ENCODE assay signal across 9 mouse cellular contexts in genomic region chr6:29143608-29144007, GRCm38 (mm10). TPM values are rescaled to one million over a fixed set of nuclear protein-coding genes. Genes with fewer than 3 reads are reported as not detected.
DNase-seq lines count a peak whose midpoint lies in the region; ATAC-seq and TF ChIP-seq lines count a peak whose summit lies in the region.
"Had no signal": no experiment of that assay in that cellular context is flagged by ENCODE, and none has a peak within 500 bp of the region (broad histone marks: within the 10 kb centered on the region; RNA-seq: fewer than 3 reads in every experiment).

No protein-coding gene starts in this region.

- TF ChIP-seq EP300 in liver, postnatal 0 days (IDR thresholded peaks at IDR 0.05; ENCODE audit: low read depth), result no peak

- H3K27ac ChIP-seq in hindbrain, embryonic 15.5 days (replicated peaks), result no peak overlapping the region
- no peak overlapping the region for H3K27ac ChIP-seq in liver, postnatal 0 days (ENCODE audit: low read depth)

- peak; percentile 11 to 28 for DNase-seq in urinary bladder, adult 18-20 months (ENCODE audit: low spot score in 2 of 2)
- DNase-seq in urinary bladder, adult 2 months (ENCODE audit: low spot score), result no peak
- DNase-seq in adrenal gland, postnatal 10 days, result peak; percentile 82
- peak; percentile 67 for DNase-seq in embryo, embryonic 11 days
- peak; percentile 65 for DNase-seq in liver, postnatal 0 days
- peak; percentile 65 to 84 for DNase-seq in right cerebral cortex, adult 2 months (ENCODE audit: low spot score in 2 of 2)

- peak; percentile 81 for TF ChIP-seq CTCF in liver, postnatal 0 days (IDR thresholded peaks at IDR 0.05; ENCODE audit: low read depth)

- no peaks in the 10 kb centered on the region for H3K4me1 ChIP-seq in hindbrain, embryonic 15.5 days (replicated peaks)
- 0 out of 2 replicates have a peak, but pooled peaks cover 2% of the 10 kb centered on the region for H3K4me1 ChIP-seq in liver, postnatal 0 days (ENCODE audit: insufficient read depth)

- no peak overlapping the region for H3K4me3 ChIP-seq in hindbrain, embryonic 15.5 days
- H3K4me3 ChIP-seq in liver, postnatal 0 days (ENCODE audit: low read depth, low read length), result no peak overlapping the region
- H3K4me3 ChIP-seq: heart, embryonic 13.5 days had no signal

- no peak overlapping the region for H3K4me2 ChIP-seq in hindbrain, embryonic 15.5 days
- no peak overlapping the region for H3K4me2 ChIP-seq in liver, postnatal 0 days (ENCODE audit: low read depth, low read length)
- H3K4me2 ChIP-seq: heart, embryonic 13.5 days had no signal

- H3K9me3 ChIP-seq in hindbrain, embryonic 15.5 days, result no peaks in the 10 kb centered on the region
- no peaks in the 10 kb centered on the region for H3K9me3 ChIP-seq in liver, postnatal 0 days (ENCODE audit: low read length)
- H3K9me3 ChIP-seq: heart, embryonic 13.5 days had no signal

- no peaks in the 10 kb centered on the region for H3K27me3 ChIP-seq in hindbrain, embryonic 15.5 days
- no peaks in the 10 kb centered on the region for H3K27me3 ChIP-seq in liver, postnatal 0 days (ENCODE audit: insufficient read depth, low read length)
- H3K27me3 ChIP-seq: heart, embryonic 13.5 days had no signal

- H3K36me3 ChIP-seq in hindbrain, embryonic 15.5 days, result peaks cover 11% of the 10 kb centered on the region
- H3K36me3 ChIP-seq in liver, postnatal 0 days (replicated peaks; ENCODE audit: insufficient read depth, low read length), result peaks cover 23% of the 10 kb centered on the region

- no peak overlapping the region for H3K9ac ChIP-seq in hindbrain, embryonic 15.5 days
- no peak overlapping the region for H3K9ac ChIP-seq in liver, postnatal 0 days (replicated peaks)
- H3K9ac ChIP-seq: heart, embryonic 13.5 days had no signal

- 40% methylated on average over 5 of the region's 5 CpGs for WGBS in hindbrain, embryonic 15.5 days
- 37% methylated on average over 5 of the region's 5 CpGs for WGBS in liver, postnatal 0 days (ENCODE audit: insufficient replicate concordance)

- ATAC-seq in hindbrain, embryonic 15.5 days (ENCODE audit: low FRiP score, low read depth), result 0 out of 2 replicates have a peak, but pooled peaks have one; percentile 67
- no peak for ATAC-seq in liver, postnatal 0 days

RNA-seq across cellular contexts. Expression of gene Rbm28, which starts 21.2 kb away (rescaled TPM):
- polyA plus RNA-seq in urinary bladder, adult 2 months (2012; rRNA removed), result 30.5 and 37.1 TPM in 2 replicates
- total RNA-seq in adrenal gland, postnatal 10 days (2021), result 10 to 100 TPM; 21.4 to 29.1 TPM
- polyA plus RNA-seq in hindbrain, embryonic 15.5 days (2015; fragmentation: Nextera tagmentation; extraction: Ambion mirVana), result 40.3 and 43.2 TPM in 2 replicates
- 6.6 and 8.2 TPM in 2 replicates for polyA plus RNA-seq in liver, postnatal 0 days (2015; fragmentation: Nextera tagmentation; extraction: Ambion mirVana)

RNA-seq across cellular contexts. Expression of gene Prrt4, which starts 35.8 kb away (rescaled TPM):
- 0.41 and 0.52 TPM in 2 replicates for polyA plus RNA-seq in urinary bladder, adult 2 months (2012; rRNA removed)
- total RNA-seq in adrenal gland, postnatal 10 days (2021), result 1 to 10 TPM; 4.2 to 5.6 TPM
- polyA plus RNA-seq in hindbrain, embryonic 15.5 days (2015; fragmentation: Nextera tagmentation; extraction: Ambion mirVana), result 11.6 and 13.6 TPM in 2 replicates
- polyA plus RNA-seq in liver, postnatal 0 days (2015; fragmentation: Nextera tagmentation; extraction: Ambion mirVana), result not detected in 2 replicates
- total RNA-seq: neutrophil, adult 5-6 weeks had no signal
